Mouse (Mus musculus) stomach, postnatal 0 days (tissue): ENCODE measurements around the gene Cpd.

Experiments
- CTCF ChIP-seq: IDR thresholded peaks from 2 replicates; pipeline ENCODE4 v1.5.1; 2016; ENCODE audit warnings: antibody characterized with exemption, low read depth, mild to moderate bottlenecking, moderate library complexity
- EP300 ChIP-seq: optimal IDR thresholded peaks from 2 replicates; pipeline ENCODE3; 2016; ENCODE audit warnings: antibody characterized with exemption

- TF ChIP-seq CTCF (no peak), EP300 (no peak)
Measured at GRCm38 (mm10) chr11:76742511-76742910, 104.3 kb downstream of the Cpd start.
